Mouse (Mus musculus): ENCODE data around the gene Wwox. TPM values are rescaled to one million over a fixed set of nuclear protein-coding genes. Genes with fewer than 3 reads are reported as not detected.

Wwox gene
- polyA plus RNA-seq, 1 experiment from 2014 or later = 10.3 TPM

DNA sequence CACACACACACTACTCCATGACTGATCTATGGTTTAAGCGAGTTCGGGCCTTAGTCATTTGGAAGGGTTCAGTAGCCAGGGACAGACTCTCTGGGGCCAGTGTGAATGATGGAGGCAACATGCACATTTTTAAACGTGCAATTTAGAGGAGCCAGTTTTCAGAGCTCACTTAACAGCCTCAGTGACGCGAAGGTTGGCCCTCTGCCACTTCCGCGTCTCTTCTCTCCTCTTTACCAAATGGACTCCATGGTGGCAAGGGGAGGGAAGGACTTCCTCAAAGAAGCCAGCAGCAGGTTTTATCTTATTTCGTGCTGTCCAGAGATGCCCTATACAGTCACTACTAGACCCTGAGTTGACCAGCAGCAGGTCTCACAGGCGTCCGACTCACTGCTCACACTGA is 547.5 kb downstream of the Wwox start:
- peaks cover 11% of the 10 kb centered on the region; the same call in 1 of the 2 replicates for H3K4me1 ChIP-seq (ENCODE audit: control insufficient read depth, insufficient read depth, low read length)
- H3K9me3 ChIP-seq (replicated peaks; ENCODE audit: control insufficient read depth, low read length) = no peaks in the 10 kb centered on the region
- H3K27ac ChIP-seq (ENCODE audit: low read depth, low read length) = no peak overlapping the region
- WGBS (ENCODE audit: insufficient replicate concordance) = 86% methylated on average over 10 of the region's 10 CpGs
- no peaks in the 10 kb centered on the region for H3K36me3 ChIP-seq (ENCODE audit: control insufficient read depth, insufficient read depth, low read length)
- H3K27me3 ChIP-seq (ENCODE audit: control insufficient read depth, insufficient read depth, low read length) = no peaks in the 10 kb centered on the region
- H3K4me2 ChIP-seq = no peak overlapping the region
- H3K4me3 ChIP-seq (ENCODE audit: low read depth, low read length) = no peak overlapping the region
- no peak overlapping the region for H3K9ac ChIP-seq (ENCODE audit: low read depth, low read length)
- no peak for ATAC-seq (replicated peaks; ENCODE audit: insufficient number of reproducible peaks, low FRiP score, low TSS enrichment)

DNA sequence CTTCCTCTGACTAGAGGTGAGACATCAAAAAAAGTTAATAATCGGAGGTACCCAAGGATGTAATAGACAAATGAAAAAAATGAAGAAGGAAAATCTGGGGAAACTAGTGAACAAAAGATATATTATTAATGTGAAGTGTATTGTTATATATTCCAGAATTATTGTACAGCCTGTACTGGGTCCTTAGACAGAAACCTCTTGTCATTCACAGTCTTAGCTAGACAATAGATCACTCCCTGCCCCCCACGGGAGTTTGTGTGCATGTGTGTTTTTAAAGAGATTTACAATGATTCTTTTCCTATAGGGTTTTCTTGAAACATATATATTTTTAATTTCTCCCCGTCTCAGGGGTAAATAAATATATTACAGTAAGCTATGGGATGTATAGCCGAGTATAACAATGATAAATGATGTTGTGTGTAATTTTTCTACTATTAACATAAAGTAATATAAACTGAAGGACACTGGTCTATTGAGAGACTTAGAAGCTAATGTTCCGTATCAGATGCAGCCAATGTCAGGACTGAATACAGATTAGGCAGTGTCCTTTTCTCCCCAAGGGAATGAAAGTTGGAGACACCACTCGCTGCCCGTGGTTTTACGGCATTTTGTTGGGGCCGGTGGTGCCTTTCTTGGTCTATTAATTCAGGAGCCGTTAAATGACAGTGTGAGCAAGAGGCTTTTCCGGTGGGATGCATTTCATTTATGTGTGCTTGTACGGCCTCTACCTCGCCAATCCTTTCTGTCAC is 551.6 kb downstream of the Wwox start:
- ATAC-seq (replicated peaks; ENCODE audit: insufficient number of reproducible peaks, low FRiP score, low TSS enrichment) = no peak
- H3K4me3 ChIP-seq (ENCODE audit: low read depth, low read length) = no peak overlapping the region
- H3K27ac ChIP-seq (ENCODE audit: low read depth, low read length) = no peak overlapping the region
- no peaks in the 10 kb centered on the region for H3K27me3 ChIP-seq (ENCODE audit: control insufficient read depth, insufficient read depth, low read length)
- H3K4me1 ChIP-seq (ENCODE audit: control insufficient read depth, insufficient read depth, low read length) = no peaks in the 10 kb centered on the region
- no peak overlapping the region for H3K4me2 ChIP-seq
- no peak overlapping the region for H3K9ac ChIP-seq (ENCODE audit: low read depth, low read length)
- H3K9me3 ChIP-seq (replicated peaks; ENCODE audit: control insufficient read depth, low read length) = no peaks in the 10 kb centered on the region
- H3K36me3 ChIP-seq (ENCODE audit: control insufficient read depth, insufficient read depth, low read length) = no peaks in the 10 kb centered on the region
- WGBS (ENCODE audit: insufficient replicate concordance) = 86% methylated on average over 13 of the region's 13 CpGs

DNA sequence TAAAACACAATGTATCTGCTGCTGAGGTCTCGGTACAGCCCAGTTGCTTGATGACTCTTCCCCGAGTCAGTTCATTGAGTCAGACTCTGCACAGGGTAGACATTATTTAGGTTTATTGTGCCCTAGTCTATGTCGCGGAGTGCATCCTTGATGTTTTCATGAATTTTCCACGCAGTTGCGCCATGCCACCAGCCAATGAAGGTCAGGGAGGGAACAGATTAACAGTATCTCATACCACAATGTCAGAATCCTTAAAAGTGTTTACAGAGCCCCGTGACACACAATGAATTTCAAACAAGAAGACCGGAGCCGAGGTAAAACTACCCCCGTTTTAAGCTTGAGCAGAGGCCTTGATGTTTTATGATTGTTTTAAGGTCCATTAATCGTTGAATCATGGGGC is 561.3 kb downstream of the Wwox start:
- Histone ChIP-seq H3K27ac (ENCODE audit: low read depth, low read length) (no peak overlapping the region), H3K36me3 (ENCODE audit: control insufficient read depth, insufficient read depth, low read length) (no peaks in the 10 kb centered on the region), H3K27me3 (ENCODE audit: control insufficient read depth, insufficient read depth, low read length) (no peaks in the 10 kb centered on the region), H3K4me1 (ENCODE audit: control insufficient read depth, insufficient read depth, low read length) (no peaks in the 10 kb centered on the region), H3K4me2 (no peak overlapping the region), H3K9ac (ENCODE audit: low read depth, low read length) (no peak overlapping the region), H3K4me3 (ENCODE audit: low read depth, low read length) (no peak overlapping the region), H3K9me3 (replicated peaks; ENCODE audit: control insufficient read depth, low read length) (0 out of 2 replicates have a peak, but pooled peaks cover 2% of the 10 kb centered on the region)
- WGBS (ENCODE audit: insufficient replicate concordance) = 87% methylated on average over 11 of the region's 11 CpGs
- no peak for ATAC-seq (replicated peaks; ENCODE audit: insufficient number of reproducible peaks, low FRiP score, low TSS enrichment)

DNA sequence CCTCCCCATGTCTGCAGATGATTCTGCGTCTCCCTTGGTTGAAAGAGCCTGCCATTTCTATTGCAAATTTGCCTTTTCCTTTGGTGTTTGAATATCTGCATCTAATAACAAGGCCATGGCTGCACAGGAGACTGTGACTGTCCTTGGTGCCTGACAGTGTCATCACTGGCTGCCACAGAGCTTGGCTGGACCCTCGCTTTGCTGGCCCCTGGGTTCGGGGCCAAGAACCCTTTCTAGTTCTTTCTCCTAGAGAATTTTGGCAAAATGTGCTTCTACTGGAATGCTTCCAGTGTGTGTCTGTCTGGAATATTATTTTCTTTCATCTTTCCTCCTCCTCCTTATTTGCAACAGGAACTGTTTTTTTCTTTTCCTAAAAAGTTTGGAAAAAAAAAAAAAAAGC is 565.6 kb downstream of the Wwox start:
- Histone ChIP-seq H3K4me3 (ENCODE audit: low read depth, low read length) (no peak overlapping the region), H3K9ac (ENCODE audit: low read depth, low read length) (no peak overlapping the region), H3K27ac (ENCODE audit: low read depth, low read length) (no peak overlapping the region), H3K4me2 (no peak overlapping the region), H3K9me3 (replicated peaks; ENCODE audit: control insufficient read depth, low read length) (no peaks in the 10 kb centered on the region), H3K27me3 (ENCODE audit: control insufficient read depth, insufficient read depth, low read length) (no peaks in the 10 kb centered on the region), H3K4me1 (ENCODE audit: control insufficient read depth, insufficient read depth, low read length) (peaks cover 3% of the 10 kb centered on the region; the same call in 1 of the 2 replicates), H3K36me3 (ENCODE audit: control insufficient read depth, insufficient read depth, low read length) (no peaks in the 10 kb centered on the region)
- ATAC-seq (replicated peaks; ENCODE audit: insufficient number of reproducible peaks, low FRiP score, low TSS enrichment) = no peak
- 88% methylated on average over 3 of the region's 3 CpGs for WGBS (ENCODE audit: insufficient replicate concordance)

DNA sequence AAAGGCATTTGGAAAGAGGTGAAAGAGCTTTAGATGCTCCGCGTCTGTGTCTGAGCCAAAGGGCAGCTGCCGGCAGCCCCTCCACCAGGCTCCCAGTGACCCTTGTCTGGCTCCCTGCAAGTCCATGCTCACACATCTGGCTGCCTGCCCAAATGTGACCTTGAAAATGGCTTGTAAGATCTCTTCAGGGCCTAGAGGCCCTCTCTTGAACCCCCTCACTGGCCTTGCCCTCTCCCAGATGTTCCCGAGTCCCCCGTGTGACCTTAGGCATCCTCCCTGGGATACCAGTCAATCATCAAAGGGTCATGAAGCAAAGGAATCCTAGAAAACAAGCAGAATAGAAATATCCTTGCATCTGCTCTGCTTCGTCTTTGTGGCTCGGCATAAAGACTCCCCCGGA is 567.1 kb downstream of the Wwox start:
- H3K9me3 ChIP-seq (replicated peaks; ENCODE audit: control insufficient read depth, low read length) = no peaks in the 10 kb centered on the region
- H3K9ac ChIP-seq (ENCODE audit: low read depth, low read length) = no peak overlapping the region
- H3K27ac ChIP-seq (ENCODE audit: low read depth, low read length) = no peak overlapping the region
- no peak overlapping the region for H3K4me2 ChIP-seq
- WGBS (ENCODE audit: insufficient replicate concordance) = 68% methylated on average over 8 of the region's 8 CpGs
- no peak overlapping the region for H3K4me3 ChIP-seq (ENCODE audit: low read depth, low read length)
- H3K27me3 ChIP-seq (ENCODE audit: control insufficient read depth, insufficient read depth, low read length) = no peaks in the 10 kb centered on the region
- no peak for ATAC-seq (replicated peaks; ENCODE audit: insufficient number of reproducible peaks, low FRiP score, low TSS enrichment)
- peaks cover 3% of the 10 kb centered on the region; the same call in 1 of the 2 replicates for H3K4me1 ChIP-seq (ENCODE audit: control insufficient read depth, insufficient read depth, low read length)
- no peaks in the 10 kb centered on the region for H3K36me3 ChIP-seq (ENCODE audit: control insufficient read depth, insufficient read depth, low read length)

DNA sequence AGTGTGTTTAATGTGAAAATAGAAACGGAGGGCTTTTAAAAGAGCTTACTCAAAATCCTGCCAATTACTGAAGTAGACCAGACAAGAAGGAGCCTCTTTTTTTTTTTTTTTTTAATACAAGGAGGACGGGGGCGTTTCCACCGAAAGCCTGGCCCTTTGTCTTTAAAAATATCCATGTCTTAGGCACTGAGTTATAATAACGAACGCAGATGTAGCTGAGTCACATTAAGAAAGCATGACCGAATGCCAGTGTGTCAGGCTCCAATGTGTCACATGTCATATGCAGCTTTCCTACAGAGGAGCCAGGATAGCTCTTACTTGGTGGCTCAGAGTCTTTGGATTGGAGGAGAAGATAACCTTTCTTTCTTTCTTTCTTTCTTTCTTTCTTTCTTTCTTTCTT is 567.8 kb downstream of the Wwox start:
- Histone ChIP-seq H3K4me3 (ENCODE audit: low read depth, low read length) (no peak overlapping the region), H3K27me3 (ENCODE audit: control insufficient read depth, insufficient read depth, low read length) (no peaks in the 10 kb centered on the region; the same call in 1 of the 2 replicates), H3K27ac (ENCODE audit: low read depth, low read length) (no peak overlapping the region), H3K9ac (ENCODE audit: low read depth, low read length) (no peak overlapping the region), H3K9me3 (replicated peaks; ENCODE audit: control insufficient read depth, low read length) (no peaks in the 10 kb centered on the region), H3K4me1 (ENCODE audit: control insufficient read depth, insufficient read depth, low read length) (peaks cover 3% of the 10 kb centered on the region; the same call in 1 of the 2 replicates), H3K4me2 (no peak overlapping the region), H3K36me3 (ENCODE audit: control insufficient read depth, insufficient read depth, low read length) (no peaks in the 10 kb centered on the region)
- no peak for ATAC-seq (replicated peaks; ENCODE audit: insufficient number of reproducible peaks, low FRiP score, low TSS enrichment)
- WGBS (ENCODE audit: insufficient replicate concordance) = 78% methylated on average over 7 of the region's 7 CpGs

DNA sequence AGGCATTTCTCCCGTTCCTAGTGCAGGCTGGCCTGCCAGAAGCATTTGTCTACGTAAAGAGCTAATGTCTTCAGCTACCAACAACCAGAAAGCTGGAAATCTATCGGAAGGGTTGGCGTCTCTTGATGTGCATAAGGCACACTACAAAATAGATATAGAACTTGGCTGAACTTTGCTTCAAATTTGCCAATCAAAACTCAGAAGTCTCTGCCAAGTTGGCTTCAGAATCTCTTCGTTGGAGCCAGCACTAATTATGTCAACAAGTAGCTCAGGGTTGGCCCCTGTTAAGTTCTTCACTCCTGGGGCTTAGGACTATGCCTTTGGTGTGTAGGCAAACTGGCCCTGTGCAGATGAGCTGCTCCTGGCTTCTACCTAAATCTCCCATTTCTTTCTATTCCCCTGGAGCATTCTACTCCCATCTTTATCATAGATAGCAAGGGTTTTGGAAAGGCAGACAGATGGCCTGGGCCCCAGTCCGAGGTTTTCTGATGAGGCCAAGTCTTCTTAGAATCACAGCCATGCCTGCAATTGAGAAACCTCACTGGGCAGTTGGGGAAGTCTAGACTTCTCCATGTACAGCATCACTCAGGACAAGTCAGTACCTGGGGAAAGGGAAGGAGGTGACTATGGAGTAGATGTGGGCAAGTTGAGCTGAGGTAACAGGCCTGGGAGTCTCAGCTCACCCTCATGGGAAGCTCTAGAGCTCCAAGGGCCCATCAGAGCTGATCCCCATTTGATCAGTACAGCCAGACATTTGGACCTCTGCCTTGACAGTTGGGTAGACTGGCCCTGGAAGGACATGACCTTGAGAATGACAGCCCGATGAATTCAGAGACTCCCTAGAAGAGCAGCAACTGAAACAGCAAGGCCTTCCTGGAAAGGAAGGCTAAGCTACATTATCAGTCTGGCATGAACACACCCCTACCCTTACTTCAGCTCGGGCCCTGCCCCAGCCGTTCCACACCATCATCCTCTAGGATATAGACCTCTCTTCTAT is 569.5 kb downstream of the Wwox start:
- Histone ChIP-seq H3K36me3 (ENCODE audit: control insufficient read depth, insufficient read depth, low read length) (no peaks in the 10 kb centered on the region), H3K27ac (ENCODE audit: low read depth, low read length) (no peak overlapping the region), H3K4me2 (no peak overlapping the region), H3K4me1 (ENCODE audit: control insufficient read depth, insufficient read depth, low read length) (peaks cover 3% of the 10 kb centered on the region; the same call in 1 of the 2 replicates), H3K9ac (ENCODE audit: low read depth, low read length) (no peak overlapping the region), H3K27me3 (ENCODE audit: control insufficient read depth, insufficient read depth, low read length) (no peaks in the 10 kb centered on the region; the same call in 1 of the 2 replicates), H3K4me3 (ENCODE audit: low read depth, low read length) (no peak overlapping the region), H3K9me3 (replicated peaks; ENCODE audit: control insufficient read depth, low read length) (no peaks in the 10 kb centered on the region)
- 83% methylated on average over 9 of the region's 9 CpGs for WGBS (ENCODE audit: insufficient replicate concordance)
- ATAC-seq (replicated peaks; ENCODE audit: insufficient number of reproducible peaks, low FRiP score, low TSS enrichment) = no peak

DNA sequence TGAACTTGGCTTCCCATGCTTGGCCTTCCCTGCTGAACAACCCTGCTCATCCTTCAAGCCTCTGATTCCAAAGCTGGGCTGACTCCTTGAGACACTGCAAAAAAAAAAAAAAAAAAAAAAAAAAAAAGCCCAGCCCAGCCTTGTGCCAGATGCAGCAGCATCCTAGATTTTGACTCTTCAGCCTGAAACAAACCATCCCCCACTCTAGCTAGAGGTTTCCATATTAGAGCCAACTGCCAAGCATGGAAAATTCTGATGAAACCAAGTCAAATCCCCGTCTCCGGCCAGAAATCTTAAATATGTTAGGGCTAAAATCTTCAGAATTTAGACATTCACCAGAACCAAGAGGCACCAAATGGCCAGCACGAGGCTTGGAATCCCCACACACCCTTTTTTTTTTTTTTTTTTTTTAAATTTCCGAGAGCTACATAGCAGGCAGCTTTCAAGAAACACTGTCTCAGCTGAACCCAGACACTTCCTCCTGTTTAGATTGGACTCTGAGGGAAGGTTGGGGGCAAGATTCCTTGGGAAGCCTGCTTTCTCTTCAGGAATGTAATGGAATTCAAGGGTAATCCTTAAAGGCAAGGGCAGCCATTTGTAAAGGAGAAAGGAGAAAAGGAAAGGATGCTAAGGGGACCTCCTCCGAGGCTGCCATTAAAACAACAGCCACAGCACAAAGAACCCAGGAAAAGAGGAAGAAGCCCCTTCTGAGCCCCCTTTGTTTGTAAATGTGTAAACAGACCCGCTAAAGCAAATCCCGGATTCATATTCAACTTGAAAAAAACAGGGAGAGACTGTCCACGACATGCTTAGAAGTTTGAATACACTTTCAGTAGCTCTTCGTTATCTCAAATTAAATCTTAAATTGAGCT is 570.7 kb downstream of the Wwox start:
- Histone ChIP-seq H3K4me1 (ENCODE audit: control insufficient read depth, insufficient read depth, low read length) (peaks cover 3% of the 10 kb centered on the region; the same call in 1 of the 2 replicates), H3K36me3 (ENCODE audit: control insufficient read depth, insufficient read depth, low read length) (no peaks in the 10 kb centered on the region), H3K9me3 (replicated peaks; ENCODE audit: control insufficient read depth, low read length) (no peaks in the 10 kb centered on the region), H3K27ac (ENCODE audit: low read depth, low read length) (0 out of 2 replicates have a peak overlapping the region, but pooled peaks have one; percentile 35), H3K4me3 (ENCODE audit: low read depth, low read length) (no peak overlapping the region), H3K9ac (ENCODE audit: low read depth, low read length) (no peak overlapping the region), H3K4me2 (no peak overlapping the region), H3K27me3 (ENCODE audit: control insufficient read depth, insufficient read depth, low read length) (no peaks in the 10 kb centered on the region; the same call in 1 of the 2 replicates)
- 33% methylated on average over 9 of the region's 9 CpGs for WGBS (ENCODE audit: insufficient replicate concordance)
- ATAC-seq (replicated peaks; ENCODE audit: insufficient number of reproducible peaks, low FRiP score, low TSS enrichment) = no peak
